Mouse (Mus musculus): ENCODE measurements around the gene Eif3f.

DNA sequence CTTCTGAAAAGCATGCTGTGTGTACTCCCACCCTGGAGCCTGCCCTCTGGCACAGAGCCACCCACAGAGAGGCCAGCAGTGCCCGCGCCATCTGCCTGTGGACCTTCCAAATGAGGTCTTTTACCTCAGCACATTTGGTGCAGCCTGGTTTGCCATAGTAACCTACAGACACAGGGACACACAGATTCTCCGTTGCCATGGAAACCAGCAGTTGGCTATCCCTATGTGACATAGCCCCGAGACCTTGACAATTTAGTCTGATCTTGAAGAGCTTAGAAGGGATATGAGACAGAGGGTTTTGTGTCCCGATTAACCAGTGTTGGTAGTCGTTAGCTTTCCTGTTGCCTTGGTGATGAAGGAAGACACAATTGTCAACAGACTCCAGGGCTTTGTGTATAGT lies 38.1 kb downstream of the Eif3f start:
- TF ChIP-seq CTCF (IDR thresholded peaks at IDR 0.05; ENCODE audit: control insufficient read depth, insufficient read depth, insufficient read length) (no peak), MYOD1 (IDR thresholded peaks at IDR 0.05; ENCODE audit: control insufficient read depth, insufficient read length, low read depth) (no peak)
